Mouse (Mus musculus): Measurements from ENCODE around the gene Senp3.
A peak's percentile ranks its signal among the peaks of the same experiment; 100 is the strongest.

- TF ChIP-seq CTCF (IDR thresholded peaks at IDR 0.05; ENCODE audit: low read depth) (no peak), EP300 (IDR thresholded peaks at IDR 0.05; ENCODE audit: low read depth) (0 out of 2 replicates have a peak, but pooled peaks have one; percentile 13)
These were observed 10.8 kb downstream of the Senp3 start for GRCm38 (mm10) chr11:69670786-69671725.
